Mouse (Mus musculus) intestine, embryonic 14.5 days (tissue): ENCODE data around the gene Nr4a2. TPM values are rescaled to one million over a fixed set of nuclear protein-coding genes. Genes with fewer than 3 reads are reported as not detected.

Source experiments
- ATAC-seq: fragments of 200-750 bp; cut with Nextera tagmentation; replicated peaks from 2 replicates; pipeline ENCODE4 v1.8.0; 2017; ENCODE audit warnings: low read depth, moderate number of reproducible peaks, moderate TSS enrichment, moderate library complexity; ENCODE audit not compliant: low FRiP score, low TSS enrichment
- DNase-seq: peaks from one replicate; pipeline ENCODE4 v3.0.0-alpha.2; 2018; ENCODE audit warnings: low spot score
- H3K27ac ChIP-seq: fragments of 300-500 bp; sonication (generic); 2 replicates; pipeline ENCODE4 v1.5.1; 2014; ENCODE audit warnings: low read depth, mild to moderate bottlenecking, control low read depth
- H3K27me3 ChIP-seq: fragments of 300-500 bp; sonication (generic); replicated peaks from 2 replicates; pipeline ENCODE4 v1.6.1; 2014; ENCODE audit warnings: low read length, control low read depth; ENCODE audit not compliant: control insufficient read depth, insufficient read depth
- H3K36me3 ChIP-seq: fragments of 300-500 bp; sonication (generic); 2 replicates; pipeline ENCODE4 v1.6.1; 2014; ENCODE audit warnings: low read length, control low read depth; ENCODE audit not compliant: control insufficient read depth, insufficient read depth
- H3K4me1 ChIP-seq: fragments of 300-500 bp; sonication (generic); replicated peaks from 2 replicates; pipeline ENCODE4 v1.6.1; 2014; ENCODE audit warnings: low read length, control low read depth, mixed read lengths; ENCODE audit not compliant: control insufficient read depth, insufficient read depth
- H3K4me2 ChIP-seq: fragments of 300-500 bp; sonication (generic); 2 replicates; pipeline ENCODE4 v1.6.1; 2014; ENCODE audit warnings: low read length
- H3K4me3 ChIP-seq: fragments of 300-500 bp; sonication (generic); 2 replicates; pipeline ENCODE4 v1.5.1; 2014; ENCODE audit warnings: low read depth, low read length, control low read depth, mixed read lengths
- H3K9ac ChIP-seq: fragments of 300-500 bp; sonication (generic); 2 replicates; pipeline ENCODE4 v1.6.1; 2014; ENCODE audit warnings: mild to moderate bottlenecking, low read length
- H3K9me3 ChIP-seq: fragments of 300-500 bp; sonication (generic); 2 replicates; pipeline ENCODE4 v1.6.1; 2016; ENCODE audit warnings: low read length, control low read depth; ENCODE audit not compliant: control insufficient read depth
- WGBS: fragments of 180-500 bp; shearing (Covaris S2); extraction: QIAGEN DNeasy Blood & Tissue Kit; methylation state at CpG from one replicate; pipeline ENCODE4 v1.1.7; 2014; 5-methylcytosine and 5-hydroxymethylcytosine counted together
- polyA plus RNA-seq: library from polyadenylated mRNA; unstranded; fragments of >200 nt; fragmentation: Nextera tagmentation; extraction: Ambion mirVana; gene quantifications from 2 replicates; pipeline ENCODE4 v1.2.1, GENCODE M21; 2014

Gene Nr4a2
- polyA plus RNA-seq, 1 experiment from 2014 or later = 4.1 TPM

- DNase-seq = peak; percentile 87
- peaks cover 5% of the 10 kb centered on the region for H3K4me1 ChIP-seq
- H3K27me3 ChIP-seq = peaks cover 44% of the 10 kb centered on the region
- WGBS = under 1% methylated on average over 84 of the region's 88 CpGs
- ATAC-seq = peak; percentile 82
- H3K9ac ChIP-seq = peak overlapping the region; percentile 48
- H3K36me3 ChIP-seq = no peaks in the 10 kb centered on the region
- H3K4me2 ChIP-seq = peak overlapping the region; percentile 77
- peak overlapping the region; percentile 75 for H3K4me3 ChIP-seq
- no peak overlapping the region for H3K27ac ChIP-seq
- H3K9me3 ChIP-seq = no peaks in the 10 kb centered on the region
Measured at GRCm38 (mm10) chr2:57114211-57115151, 9.3 kb downstream of the Nr4a2 start.

GRCm38 (mm10) chr2:57113431-57113830 lies 10.4 kb downstream of the Nr4a2 start:
- DNase-seq (peak; percentile 51), ATAC-seq (no peak)
- peaks cover 55% of the 10 kb centered on the region for H3K27me3 ChIP-seq
- no peaks in the 10 kb centered on the region for H3K36me3 ChIP-seq
- H3K9ac ChIP-seq = no peak overlapping the region
- no peak overlapping the region for H3K27ac ChIP-seq
- peaks cover 5% of the 10 kb centered on the region for H3K4me1 ChIP-seq
- WGBS = 38% methylated on average over 5 of the region's 5 CpGs
- peak overlapping the region; percentile 75; the same call in 1 of the 2 replicates for H3K4me3 ChIP-seq
- no peaks in the 10 kb centered on the region for H3K9me3 ChIP-seq
- H3K4me2 ChIP-seq = 0 out of 2 replicates have a peak overlapping the region, but pooled peaks have one; percentile 77

- peak; percentile 51 for DNase-seq
- Histone ChIP-seq H3K4me1 (peaks cover 5% of the 10 kb centered on the region), H3K27me3 (peaks cover 59% of the 10 kb centered on the region), H3K9ac (no peak overlapping the region), H3K4me2 (no peak overlapping the region), H3K36me3 (no peaks in the 10 kb centered on the region), H3K4me3 (no peak overlapping the region), H3K9me3 (no peaks in the 10 kb centered on the region), H3K27ac (no peak overlapping the region)
- 42% methylated on average over 6 of the region's 6 CpGs for WGBS
- ATAC-seq = no peak
Measured at GRCm38 (mm10) chr2:57112949-57113348, 10.9 kb downstream of the Nr4a2 start.

GRCm38 (mm10) chr2:57111791-57112538 lies 11.8 kb downstream of the Nr4a2 start:
- no peaks in the 10 kb centered on the region for H3K36me3 ChIP-seq
- no peak overlapping the region for H3K4me3 ChIP-seq
- H3K9ac ChIP-seq = no peak overlapping the region
- no peaks in the 10 kb centered on the region for H3K9me3 ChIP-seq
- no peak overlapping the region for H3K27ac ChIP-seq
- no peak for ATAC-seq
- H3K27me3 ChIP-seq = peaks cover 68% of the 10 kb centered on the region
- 15% methylated on average over 38 of the region's 38 CpGs for WGBS
- peaks cover 5% of the 10 kb centered on the region for H3K4me1 ChIP-seq
- peak; percentile 54 for DNase-seq
- H3K4me2 ChIP-seq = no peak overlapping the region

GRCm38 (mm10) chr2:57111011-57111790 lies 12.6 kb downstream of the Nr4a2 start:
- Histone ChIP-seq H3K9ac (no peak overlapping the region), H3K36me3 (no peaks in the 10 kb centered on the region), H3K4me3 (no peak overlapping the region), H3K27me3 (peaks cover 75% of the 10 kb centered on the region), H3K27ac (no peak overlapping the region), H3K4me2 (no peak overlapping the region), H3K9me3 (no peaks in the 10 kb centered on the region), H3K4me1 (peaks cover 5% of the 10 kb centered on the region)
- WGBS = 18% methylated on average over 39 of the region's 39 CpGs
- ATAC-seq = no peak
- no peak for DNase-seq

GRCm38 (mm10) chr2:57110401-57110800 lies 13.4 kb downstream of the Nr4a2 start:
- Histone ChIP-seq H3K27me3 (peaks cover 83% of the 10 kb centered on the region), H3K9me3 (no peaks in the 10 kb centered on the region), H3K9ac (no peak overlapping the region), H3K27ac (no peak overlapping the region), H3K36me3 (no peaks in the 10 kb centered on the region), H3K4me2 (no peak overlapping the region), H3K4me1 (peaks cover under 1% of the 10 kb centered on the region), H3K4me3 (no peak overlapping the region)
- WGBS = 28% methylated on average over 16 of the region's 16 CpGs
- no peak for DNase-seq
- ATAC-seq = no peak

- H3K9me3 ChIP-seq = no peaks in the 10 kb centered on the region
- peaks cover 88% of the 10 kb centered on the region for H3K27me3 ChIP-seq
- no peaks in the 10 kb centered on the region for H3K36me3 ChIP-seq
- no peaks in the 10 kb centered on the region; the same call in 1 of the 2 replicates for H3K4me1 ChIP-seq
- no peak overlapping the region for H3K4me3 ChIP-seq
- no peak overlapping the region for H3K9ac ChIP-seq
- H3K4me2 ChIP-seq = no peak overlapping the region
- H3K27ac ChIP-seq = no peak overlapping the region
- DNase-seq = no peak
- ATAC-seq = no peak
- 19% methylated on average over 14 of the region's 14 CpGs for WGBS
Measured at GRCm38 (mm10) chr2:57109926-57110325, 13.9 kb downstream of the Nr4a2 start.

- no peak overlapping the region for H3K4me2 ChIP-seq
- H3K9ac ChIP-seq = no peak overlapping the region
- 28% methylated on average over 11 of the region's 11 CpGs for WGBS
- ATAC-seq = no peak
- H3K4me1 ChIP-seq = no peaks in the 10 kb centered on the region; the same call in 1 of the 2 replicates
- no peak for DNase-seq
- no peaks in the 10 kb centered on the region for H3K36me3 ChIP-seq
- H3K27ac ChIP-seq = no peak overlapping the region
- H3K9me3 ChIP-seq = no peaks in the 10 kb centered on the region
- H3K27me3 ChIP-seq = peaks cover 94% of the 10 kb centered on the region
- H3K4me3 ChIP-seq = no peak overlapping the region
Measured at GRCm38 (mm10) chr2:57109301-57109700, 14.5 kb downstream of the Nr4a2 start.
